25 mouse cellular contexts compared by ENCODE assay signal in the genomic region with DNA sequence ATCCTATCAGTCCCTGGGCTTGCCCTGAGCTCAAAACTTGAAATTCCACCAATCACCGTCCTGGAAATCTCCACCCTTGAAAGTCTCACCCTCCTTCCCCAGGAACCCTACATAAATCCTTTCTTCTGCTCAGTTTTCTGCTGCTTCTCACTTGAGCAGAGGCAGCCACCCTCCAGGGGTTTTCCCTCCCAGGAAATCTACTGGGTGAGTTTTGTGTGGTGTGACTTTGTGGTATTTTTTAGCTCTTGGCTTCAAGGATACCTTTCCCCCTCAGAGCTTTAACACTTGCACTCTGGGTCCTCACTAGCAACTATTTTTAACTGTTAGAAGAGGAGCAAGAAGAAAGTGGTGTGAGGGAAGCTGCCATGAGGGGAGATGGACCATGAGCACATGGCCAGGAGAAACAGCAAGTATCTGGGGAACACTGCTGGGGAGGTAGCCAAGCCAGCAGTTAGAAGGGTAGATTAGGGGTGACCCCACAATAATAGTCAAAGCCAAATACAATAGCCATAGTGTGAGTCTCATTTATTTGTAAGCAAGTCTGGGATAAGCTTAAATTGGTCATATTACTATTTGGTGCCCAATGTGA. TPM values are rescaled to one million over a fixed set of nuclear protein-coding genes. Genes with fewer than 3 reads are reported as not detected.
DNase-seq lines count a peak whose midpoint lies in the region; ATAC-seq and TF ChIP-seq lines count a peak whose summit lies in the region.
"Had no signal": no experiment of that assay in that cellular context is flagged by ENCODE, and none has a peak within 500 bp of the region (broad histone marks: within the 10 kb centered on the region; RNA-seq: fewer than 3 reads in every experiment).

No protein-coding gene starts in this region.

- ATAC-seq in embryonic facial prominence, embryonic 14.5 days (ENCODE audit: low read depth): no peak
- no peak for ATAC-seq in midbrain, embryonic 11.5 days (ENCODE audit: low FRiP score)
- no peak for ATAC-seq in midbrain, postnatal 0 days (ENCODE audit: low FRiP score)
- ATAC-seq in stomach, embryonic 15.5 days (ENCODE audit: insufficient read depth, low FRiP score, low read depth): no peak
- ATAC-seq: forebrain, embryonic 15.5 days; hindbrain, postnatal 0 days; midbrain, embryonic 13.5 days had no signal

- intact Hi-C loops in gastrocnemius, adult 2 months (cut with DNase I): no loop called here

- TF ChIP-seq CTCF in midbrain, postnatal 0 days (IDR thresholded peaks at IDR 0.05): no peak
- no peak for TF ChIP-seq CTCF in ES-Bruce4 (IDR thresholded peaks at IDR 0.05; ENCODE audit: low read depth, low read length)
- TF ChIP-seq CTCF in gastrocnemius, adult 2 months (IDR thresholded peaks at IDR 0.05): no peak

- H3K9me3 ChIP-seq in embryonic facial prominence, embryonic 14.5 days (ENCODE audit: control insufficient read depth, low read length): no peaks in the 10 kb centered on the region
- no peaks in the 10 kb centered on the region for H3K9me3 ChIP-seq in embryonic facial prominence, embryonic 10.5 days
- no peaks in the 10 kb centered on the region for H3K9me3 ChIP-seq in midbrain, embryonic 11.5 days (ENCODE audit: control insufficient read depth, low read length)
- no peaks in the 10 kb centered on the region for H3K9me3 ChIP-seq in midbrain, postnatal 0 days (ENCODE audit: low read length)
- no peaks in the 10 kb centered on the region for H3K9me3 ChIP-seq in ES-Bruce4 (replicated peaks; ENCODE audit: control insufficient read depth, insufficient read depth, low read length, poor library complexity, severe bottlenecking)
- H3K9me3 ChIP-seq in stomach, embryonic 15.5 days: no peaks in the 10 kb centered on the region
- H3K9me3 ChIP-seq: forebrain, embryonic 15.5 days; heart, embryonic 12.5 days; kidney, embryonic 15.5 days; limb, embryonic 13.5 days; midbrain, embryonic 13.5 days; neural tube, embryonic 13.5 days had no signal

- H3K4me2 ChIP-seq in embryonic facial prominence, embryonic 14.5 days (ENCODE audit: low read depth, low read length): no peak overlapping the region
- no peak overlapping the region for H3K4me2 ChIP-seq in midbrain, embryonic 11.5 days
- H3K4me2 ChIP-seq in midbrain, postnatal 0 days (ENCODE audit: low read depth, low read length, poor library complexity, severe bottlenecking): no peak overlapping the region
- H3K4me2 ChIP-seq in stomach, embryonic 15.5 days: no peak overlapping the region
- H3K4me2 ChIP-seq: forebrain, embryonic 15.5 days; heart, embryonic 12.5 days; kidney, embryonic 15.5 days; limb, embryonic 13.5 days; lung, embryonic 14.5 days; midbrain, embryonic 13.5 days; neural tube, embryonic 13.5 days had no signal

- H3K36me3 ChIP-seq in embryonic facial prominence, embryonic 14.5 days (ENCODE audit: control insufficient read depth, insufficient read depth, low read length): no peaks in the 10 kb centered on the region
- H3K36me3 ChIP-seq in embryonic facial prominence, embryonic 10.5 days (replicated peaks): no peaks in the 10 kb centered on the region
- H3K36me3 ChIP-seq in midbrain, embryonic 11.5 days (ENCODE audit: control insufficient read depth, insufficient read depth, low read length): no peaks in the 10 kb centered on the region
- no peaks in the 10 kb centered on the region for H3K36me3 ChIP-seq in midbrain, postnatal 0 days (ENCODE audit: insufficient read depth, low read length)
- H3K36me3 ChIP-seq in ES-Bruce4 (ENCODE audit: control insufficient read depth, insufficient read depth, low read length, poor library complexity, severe bottlenecking): no peaks in the 10 kb centered on the region
- no peaks in the 10 kb centered on the region for H3K36me3 ChIP-seq in stomach, embryonic 15.5 days
- H3K36me3 ChIP-seq: forebrain, embryonic 15.5 days; heart, embryonic 12.5 days; kidney, embryonic 15.5 days; limb, embryonic 13.5 days; midbrain, embryonic 13.5 days; neural tube, embryonic 13.5 days had no signal

- H3K9ac ChIP-seq in embryonic facial prominence, embryonic 14.5 days (ENCODE audit: low read depth, low read length): no peak overlapping the region
- no peak overlapping the region for H3K9ac ChIP-seq in midbrain, embryonic 11.5 days (ENCODE audit: low read length)
- H3K9ac ChIP-seq in midbrain, postnatal 0 days (replicated peaks; ENCODE audit: low read length, poor library complexity, severe bottlenecking): no peak overlapping the region
- H3K9ac ChIP-seq in ES-Bruce4 (ENCODE audit: low read depth, poor library complexity, severe bottlenecking): peak overlapping the region; percentile 30
- H3K9ac ChIP-seq in stomach, embryonic 15.5 days: no peak overlapping the region
- H3K9ac ChIP-seq: forebrain, embryonic 15.5 days; heart, embryonic 12.5 days; kidney, embryonic 15.5 days; limb, embryonic 13.5 days; liver, embryonic 14.5 days; lung, embryonic 14.5 days; midbrain, embryonic 13.5 days; neural tube, embryonic 13.5 days had no signal

- H3K4me3 ChIP-seq in embryonic facial prominence, embryonic 14.5 days (ENCODE audit: low read depth, low read length): no peak overlapping the region
- no peak overlapping the region for H3K4me3 ChIP-seq in embryonic facial prominence, embryonic 10.5 days
- H3K4me3 ChIP-seq in midbrain, embryonic 11.5 days (ENCODE audit: low read depth, low read length): no peak overlapping the region
- no peak overlapping the region for H3K4me3 ChIP-seq in midbrain, postnatal 0 days (ENCODE audit: low read depth, low read length)
- H3K4me3 ChIP-seq in ES-Bruce4 (ENCODE audit: low read depth, low read length): no peak overlapping the region
- no peak overlapping the region for H3K4me3 ChIP-seq in stomach, embryonic 15.5 days (replicated peaks)
- H3K4me3 ChIP-seq in gastrocnemius, adult 2 months: no peak overlapping the region
- H3K4me3 ChIP-seq: forebrain, embryonic 15.5 days; heart, embryonic 12.5 days; kidney, embryonic 15.5 days; limb, embryonic 13.5 days; midbrain, embryonic 13.5 days; neural tube, embryonic 13.5 days had no signal

- 47% methylated on average over 1 of the region's 1 CpGs for WGBS in embryonic facial prominence, embryonic 14.5 days
- 60% methylated on average over 1 of the region's 1 CpGs for WGBS in embryonic facial prominence, embryonic 10.5 days
- 83% methylated on average over 1 of the region's 1 CpGs for WGBS in midbrain, embryonic 11.5 days
- 75% methylated on average over 1 of the region's 1 CpGs for WGBS in midbrain, postnatal 0 days
- 46% methylated on average over 1 of the region's 1 CpGs for WGBS in stomach, embryonic 15.5 days

- TF ChIP-seq EP300 in ES-Bruce4 (IDR thresholded peaks at IDR 0.05; ENCODE audit: insufficient read depth, low read depth, low read length): no peak

- 0 out of 2 replicates have a peak, but pooled peaks cover 3% of the 10 kb centered on the region for H3K4me1 ChIP-seq in embryonic facial prominence, embryonic 14.5 days (ENCODE audit: control insufficient read depth, insufficient read depth, low read length)
- peaks cover 18% of the 10 kb centered on the region for H3K4me1 ChIP-seq in embryonic facial prominence, embryonic 10.5 days
- H3K4me1 ChIP-seq in midbrain, embryonic 11.5 days (ENCODE audit: control insufficient read depth, insufficient read depth, low read length): peaks cover 5% of the 10 kb centered on the region
- H3K4me1 ChIP-seq in midbrain, postnatal 0 days (ENCODE audit: insufficient read depth, low read length): peaks cover 8% of the 10 kb centered on the region; the same call in 1 of the 2 replicates
- peaks cover 3% of the 10 kb centered on the region for H3K4me1 ChIP-seq in ES-Bruce4 (ENCODE audit: control insufficient read depth, insufficient read depth, low read length)
- H3K4me1 ChIP-seq in stomach, embryonic 15.5 days: no peaks in the 10 kb centered on the region

- no peak for TF ChIP-seq POLR2A in ES-Bruce4 (IDR thresholded peaks at IDR 0.05; ENCODE audit: insufficient read depth, low read length)

- no peaks in the 10 kb centered on the region for H3K27me3 ChIP-seq in embryonic facial prominence, embryonic 14.5 days (replicated peaks; ENCODE audit: control insufficient read depth, insufficient read depth, low read length)
- no peaks in the 10 kb centered on the region; the same call in 1 of the 2 replicates for H3K27me3 ChIP-seq in embryonic facial prominence, embryonic 10.5 days (replicated peaks; ENCODE audit: low read depth, poor library complexity, severe bottlenecking)
- H3K27me3 ChIP-seq in midbrain, embryonic 11.5 days (ENCODE audit: control insufficient read depth, insufficient read depth, low read length): no peaks in the 10 kb centered on the region
- no peaks in the 10 kb centered on the region for H3K27me3 ChIP-seq in midbrain, postnatal 0 days (ENCODE audit: insufficient read depth, low read length)
- H3K27me3 ChIP-seq in ES-Bruce4 (ENCODE audit: control insufficient read depth, insufficient read depth, low read length, poor library complexity, severe bottlenecking): no peaks in the 10 kb centered on the region
- no peaks in the 10 kb centered on the region for H3K27me3 ChIP-seq in stomach, embryonic 15.5 days (replicated peaks)
- H3K27me3 ChIP-seq: heart, embryonic 12.5 days; kidney, embryonic 15.5 days; limb, embryonic 13.5 days; neural tube, embryonic 13.5 days had no signal

- no peak overlapping the region for H3K27ac ChIP-seq in embryonic facial prominence, embryonic 14.5 days (replicated peaks; ENCODE audit: low read depth, low read length)
- H3K27ac ChIP-seq in embryonic facial prominence, embryonic 10.5 days (replicated peaks): no peak overlapping the region
- H3K27ac ChIP-seq in midbrain, embryonic 11.5 days (ENCODE audit: low read depth, low read length): no peak overlapping the region
- no peak overlapping the region for H3K27ac ChIP-seq in midbrain, postnatal 0 days (ENCODE audit: low read depth, low read length)
- peak overlapping the region; percentile 96 for H3K27ac ChIP-seq in ES-Bruce4 (ENCODE audit: insufficient read depth, low read length)
- H3K27ac ChIP-seq in stomach, embryonic 15.5 days: peak overlapping the region; percentile 97; the same call in 1 of the 2 replicates
- H3K27ac ChIP-seq in gastrocnemius, adult 2 months: no peak overlapping the region
- H3K27ac ChIP-seq: forebrain, embryonic 15.5 days; hindbrain, postnatal 0 days; kidney, embryonic 15.5 days; limb, embryonic 13.5 days; liver, embryonic 14.5 days; midbrain, embryonic 13.5 days; neural tube, embryonic 13.5 days had no signal

- peak; percentile 36 for DNase-seq in embryonic facial prominence, embryonic 14.5 days (ENCODE audit: low spot score)
- DNase-seq in embryonic facial prominence, embryonic 10.5 days (ENCODE audit: low spot score): no peak
- peak; percentile 6 for DNase-seq in midbrain, embryonic 11.5 days (ENCODE audit: low spot score, missing footprints)
- DNase-seq in midbrain, postnatal 0 days (ENCODE audit: low spot score): no peak
- no peak for DNase-seq in gastrocnemius, adult 2 months
- no peak for DNase-seq in cerebellum, postnatal 10 days
- DNase-seq: adrenal gland, postnatal 25 days; cerebellum, adult 8-10 months; gastrocnemius, postnatal 14 days; heart, adult 18-20 months; heart, postnatal 10 days; kidney, adult 11 months; kidney, postnatal 4 days; lung, embryonic 14.5 days; right cerebral cortex, adult 18-20 months had no signal

RNA-seq across cellular contexts. Expression of gene Ezr, which starts 47.5 kb away (rescaled TPM):
- polyA plus RNA-seq in embryonic facial prominence, embryonic 14.5 days (2014; fragmentation: Nextera tagmentation; extraction: Ambion mirVana): 57.8 and 59.1 TPM in 2 replicates
- polyA plus RNA-seq in embryonic facial prominence, embryonic 10.5 days (2016; fragmentation: Nextera tagmentation; extraction: Ambion mirVana): 51.6 and 55.0 TPM in 2 replicates
- polyA plus RNA-seq in midbrain, embryonic 11.5 days (2014; fragmentation: Nextera tagmentation; extraction: Ambion mirVana): 47.0 and 51.0 TPM in 2 replicates
- 19.5 and 33.8 TPM in 2 replicates for total RNA-seq in midbrain, postnatal 0 days (2014; rRNA removed)
- 27.3 and 28.5 TPM in 2 replicates for polyA plus RNA-seq in midbrain, postnatal 0 days (2015; fragmentation: Nextera tagmentation; extraction: Ambion mirVana)
- 163 and 168 TPM in 2 replicates for polyA plus RNA-seq in ES-Bruce4 (2011; ENCODE audit: insufficient read depth, insufficient read length, low read depth, missing spikeins)
- 223 and 228 TPM in 2 replicates for polyA plus RNA-seq in stomach, embryonic 15.5 days (2015; fragmentation: Nextera tagmentation; extraction: Ambion mirVana)
- 1 to 10 TPM; 1.5 to 1.9 TPM for total RNA-seq in gastrocnemius, adult 2 months (2021)

Comparison
In these comparisons a context has a peak if more than half of its experiments do, and no peak if none do; other contexts are left out.
1. DNase-seq: peak in embryonic facial prominence, embryonic 14.5 days (single experiment) and midbrain, embryonic 11.5 days (single experiment); none in embryonic facial prominence, embryonic 10.5 days (single experiment), midbrain, postnatal 0 days (single experiment), gastrocnemius, adult 2 months (single experiment) and cerebellum, postnatal 10 days (0 of 2).
2. H3K27ac ChIP-seq: peak in ES-Bruce4 (single experiment) and stomach, embryonic 15.5 days (single experiment); none in embryonic facial prominence, embryonic 14.5 days (single experiment), embryonic facial prominence, embryonic 10.5 days (single experiment), midbrain, embryonic 11.5 days (single experiment), midbrain, postnatal 0 days (single experiment) and gastrocnemius, adult 2 months (single experiment).